Mouse (Mus musculus): Measurements from ENCODE around the gene Fars2. TPM values are rescaled to one million over a fixed set of nuclear protein-coding genes. Genes with fewer than 3 reads are reported as not detected.

The Fars2 gene
- polyA plus RNA-seq, 1 experiment from 2014 or later, result 30.5 TPM

DNA sequence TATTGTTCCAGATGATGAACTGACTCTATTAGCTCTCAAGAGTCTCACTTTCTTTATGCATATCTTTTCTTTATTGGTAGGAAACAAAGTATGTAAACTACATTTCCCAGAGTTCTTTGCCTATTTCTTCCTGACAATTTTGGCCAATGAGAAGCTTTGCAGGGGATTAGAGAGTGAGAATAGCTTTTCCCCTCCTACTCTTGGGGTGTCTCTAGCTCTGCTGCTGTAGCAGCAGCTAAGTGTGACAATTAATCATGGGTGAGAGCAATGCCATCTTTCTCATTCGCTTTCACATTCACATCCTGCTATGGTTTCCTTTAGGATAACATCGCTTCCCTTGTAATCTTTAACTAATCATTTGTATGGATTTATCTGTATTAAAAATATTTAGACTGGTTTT is 599.5 kb downstream of the Fars2 start:
- Histone ChIP-seq H3K4me2 (no peak overlapping the region), H3K27me3 (ENCODE audit: control insufficient read depth, insufficient read depth, low read length) (peaks cover 5% of the 10 kb centered on the region), H3K9ac (ENCODE audit: low read length) (no peak overlapping the region), H3K9me3 (ENCODE audit: control insufficient read depth, low read length) (no peaks in the 10 kb centered on the region), H3K4me3 (ENCODE audit: low read depth, low read length) (no peak overlapping the region), H3K27ac (ENCODE audit: low read depth, low read length) (no peak overlapping the region), H3K36me3 (ENCODE audit: control insufficient read depth, insufficient read depth, low read length) (no peaks in the 10 kb centered on the region), H3K4me1 (ENCODE audit: control insufficient read depth, insufficient read depth, low read length) (no peaks in the 10 kb centered on the region)
- peak; percentile 59; the same call in 1 of the 2 replicates for ATAC-seq (ENCODE audit: low FRiP score)
- no peak for DNase-seq (ENCODE audit: low spot score, missing footprints)
- WGBS, result 56% methylated on average over 2 of the region's 2 CpGs

DNA sequence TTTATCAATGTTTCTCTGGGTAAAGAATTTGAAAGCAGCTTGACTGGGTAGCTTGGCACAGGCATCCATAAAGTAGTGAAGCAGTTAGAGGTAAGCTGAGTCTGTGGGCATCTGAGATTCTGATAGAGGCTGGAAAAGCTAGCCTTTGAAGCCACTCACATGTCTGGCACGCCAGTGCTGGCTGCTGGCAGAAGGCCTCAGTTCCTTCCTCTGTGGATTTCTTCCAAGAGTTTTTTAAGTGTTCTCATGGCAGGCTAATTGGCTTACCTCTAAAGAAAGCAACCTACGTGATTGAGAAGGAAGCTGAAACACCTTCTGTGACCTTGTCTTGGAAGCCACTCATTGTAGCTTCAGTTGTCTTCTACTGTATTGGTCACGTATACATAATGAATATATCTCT is 600.2 kb downstream of the Fars2 start:
- ATAC-seq (ENCODE audit: low FRiP score), result no peak
- H3K36me3 ChIP-seq (ENCODE audit: control insufficient read depth, insufficient read depth, low read length), result no peaks in the 10 kb centered on the region
- H3K4me3 ChIP-seq (ENCODE audit: low read depth, low read length), result no peak overlapping the region
- no peak overlapping the region for H3K9ac ChIP-seq (ENCODE audit: low read length)
- DNase-seq (ENCODE audit: low spot score, missing footprints), result no peak
- no peaks in the 10 kb centered on the region for H3K4me1 ChIP-seq (ENCODE audit: control insufficient read depth, insufficient read depth, low read length)
- 75% methylated on average over 3 of the region's 3 CpGs for WGBS
- no peak overlapping the region for H3K27ac ChIP-seq (ENCODE audit: low read depth, low read length)
- H3K27me3 ChIP-seq (ENCODE audit: control insufficient read depth, insufficient read depth, low read length), result peaks cover 12% of the 10 kb centered on the region
- H3K9me3 ChIP-seq (ENCODE audit: control insufficient read depth, low read length), result no peaks in the 10 kb centered on the region
- H3K4me2 ChIP-seq, result no peak overlapping the region

DNA sequence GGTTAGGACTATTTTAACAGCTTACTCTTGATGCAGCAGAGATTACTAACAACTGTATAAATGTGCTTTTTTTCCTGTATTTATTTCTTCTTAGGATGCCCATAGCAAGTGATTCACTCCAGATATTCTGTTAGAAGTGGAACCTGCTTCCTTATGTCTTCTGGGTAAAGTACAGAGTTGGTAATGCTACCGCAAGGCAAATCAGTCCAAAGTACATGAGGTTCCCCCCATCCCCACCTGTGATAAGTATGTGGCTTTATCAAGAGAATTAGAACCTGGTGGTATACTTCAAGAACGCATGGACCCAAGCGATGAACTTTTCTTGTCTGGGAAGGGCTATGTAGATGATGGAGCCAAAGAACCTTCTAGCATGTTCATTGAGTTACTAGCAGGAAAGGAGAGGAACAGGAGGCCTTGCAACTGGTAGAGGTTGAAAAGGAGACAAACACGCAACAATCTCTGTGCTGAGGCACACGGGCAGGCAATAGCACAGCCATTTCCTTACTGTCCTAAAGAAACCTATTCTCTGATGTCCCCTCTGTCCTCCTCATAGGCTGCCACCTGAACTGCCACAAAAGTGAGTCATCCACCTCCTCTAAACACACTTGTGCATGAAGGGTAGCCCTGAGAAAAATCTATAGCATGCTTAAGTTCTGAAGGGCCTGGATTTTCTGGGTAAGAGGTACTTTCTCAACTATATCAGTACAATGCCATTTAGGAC is 603.2 kb downstream of the Fars2 start:
- no peaks in the 10 kb centered on the region for H3K9me3 ChIP-seq (ENCODE audit: control insufficient read depth, low read length)
- H3K36me3 ChIP-seq (ENCODE audit: control insufficient read depth, insufficient read depth, low read length), result no peaks in the 10 kb centered on the region
- H3K4me2 ChIP-seq, result no peak overlapping the region
- H3K27ac ChIP-seq (ENCODE audit: low read depth, low read length), result no peak overlapping the region
- ATAC-seq (ENCODE audit: low FRiP score) (no peak), DNase-seq (ENCODE audit: low spot score, missing footprints) (no peak)
- peaks cover 11% of the 10 kb centered on the region for H3K4me1 ChIP-seq (ENCODE audit: control insufficient read depth, insufficient read depth, low read length)
- 93% methylated on average over 5 of the region's 5 CpGs for WGBS
- H3K4me3 ChIP-seq (ENCODE audit: low read depth, low read length), result no peak overlapping the region
- no peak overlapping the region for H3K9ac ChIP-seq (ENCODE audit: low read length)
- peaks cover 43% of the 10 kb centered on the region for H3K27me3 ChIP-seq (ENCODE audit: control insufficient read depth, insufficient read depth, low read length)

DNA sequence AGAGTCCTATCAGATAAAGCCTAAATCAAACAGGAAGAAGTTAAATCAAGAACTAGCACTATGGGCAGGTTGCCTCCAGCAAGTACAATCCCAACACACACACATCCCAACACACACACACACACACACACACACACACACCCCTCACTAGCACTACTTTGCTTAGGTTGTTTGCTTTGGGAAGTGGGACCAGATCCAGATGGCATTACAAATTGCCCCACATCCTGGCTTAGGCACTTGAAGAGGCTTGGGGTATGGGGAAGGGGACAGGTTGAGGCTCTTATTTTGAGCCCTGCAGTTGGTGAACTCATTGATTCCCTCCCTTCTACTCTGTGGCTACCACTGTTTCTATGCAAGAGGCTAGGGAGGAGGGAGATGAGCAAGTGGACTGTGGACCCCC is 605.1 kb downstream of the Fars2 start:
- no peak overlapping the region for H3K4me3 ChIP-seq (ENCODE audit: low read depth, low read length)
- no peak for ATAC-seq (ENCODE audit: low FRiP score)

DNA sequence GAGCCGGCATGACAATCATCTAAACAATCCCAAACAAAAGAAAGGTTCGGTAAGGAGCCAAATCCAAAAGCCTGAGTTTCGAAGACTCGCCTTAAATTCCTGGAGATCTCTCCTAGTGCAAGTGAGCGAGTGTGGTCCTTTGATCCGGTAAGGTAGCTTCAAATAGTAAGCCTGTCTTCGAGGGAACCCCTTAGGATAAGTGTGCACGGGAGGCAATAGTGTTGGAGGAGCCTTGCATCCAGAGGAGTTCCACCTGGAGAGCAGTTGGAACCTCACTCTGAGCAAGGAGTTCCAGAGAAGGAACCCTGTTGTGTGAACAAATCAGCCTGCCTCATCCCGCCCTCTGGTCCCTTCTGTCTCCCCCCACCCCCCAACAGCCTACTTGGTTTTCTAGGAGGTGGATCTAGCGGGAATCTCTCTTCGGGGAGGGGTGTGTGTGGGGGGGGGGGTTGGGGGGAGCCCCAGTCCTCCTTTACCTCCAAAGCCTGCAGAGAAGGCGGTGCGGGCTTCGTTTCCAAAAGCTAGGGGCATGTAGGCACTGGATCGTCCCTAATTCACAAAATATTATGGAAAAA is 606.6 kb downstream of the Fars2 start:
- H3K4me3 ChIP-seq (ENCODE audit: low read depth, low read length), result no peak overlapping the region

More for the DNA sequence above, 605.1 kb downstream of the Fars2 start:
- H3K27ac ChIP-seq (ENCODE audit: low read depth, low read length), result no peak overlapping the region
- DNase-seq (ENCODE audit: low spot score, missing footprints), result peak; percentile 85
- no peaks in the 10 kb centered on the region for H3K36me3 ChIP-seq (ENCODE audit: control insufficient read depth, insufficient read depth, low read length)
- no peak overlapping the region for H3K4me2 ChIP-seq
- H3K27me3 ChIP-seq (ENCODE audit: control insufficient read depth, insufficient read depth, low read length), result peaks cover 56% of the 10 kb centered on the region
- no peak overlapping the region for H3K9ac ChIP-seq (ENCODE audit: low read length)
- no peaks in the 10 kb centered on the region for H3K9me3 ChIP-seq (ENCODE audit: control insufficient read depth, low read length)
- H3K4me1 ChIP-seq (ENCODE audit: control insufficient read depth, insufficient read depth, low read length), result peaks cover 11% of the 10 kb centered on the region

DNA sequence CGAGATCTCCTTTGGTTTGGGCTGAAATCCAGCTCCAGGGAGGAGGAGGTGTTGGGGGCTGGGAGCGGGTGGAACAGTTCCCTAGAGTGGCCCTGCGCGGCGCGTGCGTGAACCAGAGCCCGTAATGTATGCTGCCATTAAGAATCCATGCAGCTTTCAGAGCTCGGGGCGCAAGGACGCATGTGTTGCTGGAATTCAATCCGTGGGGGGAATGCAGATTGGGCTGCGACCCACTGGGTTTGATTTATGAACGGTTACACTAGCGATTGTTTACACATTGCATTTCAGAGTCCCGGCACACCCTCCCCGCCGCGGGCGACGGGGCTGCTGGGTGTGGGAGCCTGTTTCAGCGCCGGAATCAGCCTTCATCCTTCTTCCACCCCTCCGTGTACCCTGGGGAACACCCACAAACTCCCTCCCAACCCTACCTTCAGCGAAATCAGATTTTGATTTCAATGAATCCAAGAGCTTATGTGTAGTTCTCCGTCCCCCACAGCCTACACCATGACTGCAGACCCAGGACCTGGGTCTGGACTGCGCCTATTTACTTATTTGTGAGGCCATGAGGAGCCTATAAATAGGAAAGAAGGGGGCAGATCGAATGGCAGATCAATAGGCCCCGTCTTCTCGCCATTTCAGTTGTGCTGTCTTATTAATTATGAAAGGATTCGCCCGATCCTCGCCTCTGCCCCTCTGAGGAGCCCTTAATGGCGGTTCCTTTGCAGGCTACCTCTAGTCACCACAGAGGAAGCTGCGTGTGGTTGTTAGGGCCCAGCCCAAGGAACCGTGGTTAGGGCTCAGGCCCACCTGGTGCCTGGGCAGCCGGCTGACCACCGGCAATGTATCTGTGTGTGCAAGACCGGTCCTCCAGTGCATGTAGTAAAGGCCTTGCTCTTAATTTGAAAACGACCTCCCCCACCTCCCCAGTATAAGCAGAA is 607.6 kb downstream of the Fars2 start:
- Histone ChIP-seq H3K36me3 (ENCODE audit: control insufficient read depth, insufficient read depth, low read length) (no peaks in the 10 kb centered on the region), H3K9me3 (ENCODE audit: control insufficient read depth, low read length) (no peaks in the 10 kb centered on the region), H3K4me2 (peak overlapping the region; percentile 37), H3K4me1 (ENCODE audit: control insufficient read depth, insufficient read depth, low read length) (peaks cover 11% of the 10 kb centered on the region), H3K9ac (ENCODE audit: low read length) (no peak overlapping the region), H3K27me3 (ENCODE audit: control insufficient read depth, insufficient read depth, low read length) (peaks cover 80% of the 10 kb centered on the region), H3K4me3 (ENCODE audit: low read depth, low read length) (peak overlapping the region; percentile 17), H3K27ac (ENCODE audit: low read depth, low read length) (peak overlapping the region; percentile 64)
- WGBS, result under 1% methylated on average over 40 of the region's 40 CpGs
- peak; percentile 75 for ATAC-seq (ENCODE audit: low FRiP score)
- peak; percentile 97 for DNase-seq (ENCODE audit: low spot score, missing footprints)

More for the DNA sequence above, 606.6 kb downstream of the Fars2 start:
- no peaks in the 10 kb centered on the region for H3K36me3 ChIP-seq (ENCODE audit: control insufficient read depth, insufficient read depth, low read length)
- DNase-seq (ENCODE audit: low spot score, missing footprints) (peak; percentile 93), ATAC-seq (ENCODE audit: low FRiP score) (no peak)
- H3K9ac ChIP-seq (ENCODE audit: low read length), result no peak overlapping the region
- 1% methylated on average over 15 of the region's 15 CpGs for WGBS
- H3K9me3 ChIP-seq (ENCODE audit: control insufficient read depth, low read length), result no peaks in the 10 kb centered on the region
- no peak overlapping the region; the same call in 1 of the 2 replicates for H3K4me2 ChIP-seq
- H3K27me3 ChIP-seq (ENCODE audit: control insufficient read depth, insufficient read depth, low read length), result peaks cover 70% of the 10 kb centered on the region
- peaks cover 11% of the 10 kb centered on the region for H3K4me1 ChIP-seq (ENCODE audit: control insufficient read depth, insufficient read depth, low read length)
- H3K27ac ChIP-seq (ENCODE audit: low read depth, low read length), result peak overlapping the region; percentile 49

DNA sequence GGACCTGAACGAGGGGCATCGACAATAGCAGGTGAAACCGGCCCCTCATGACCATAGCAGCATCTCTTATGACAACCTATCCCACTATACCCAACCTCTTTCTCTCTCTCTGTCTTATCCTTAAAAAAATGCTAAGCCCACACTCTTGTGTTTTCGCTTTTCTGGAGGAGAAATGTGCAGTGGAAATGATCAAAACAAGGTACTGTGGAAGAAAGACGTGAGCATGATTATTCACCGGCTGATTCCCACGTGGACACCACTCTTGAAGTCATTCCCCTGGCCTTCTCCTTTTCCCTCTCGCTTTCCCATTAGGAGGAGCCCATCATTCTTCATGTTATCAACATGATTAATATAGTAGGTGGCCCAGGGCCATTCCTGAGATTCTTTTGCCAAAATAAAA is 608.7 kb downstream of the Fars2 start:
- H3K9ac ChIP-seq (ENCODE audit: low read length), result peak overlapping the region; percentile 35
- no peak overlapping the region for H3K4me3 ChIP-seq (ENCODE audit: low read depth, low read length)
- ATAC-seq (ENCODE audit: low FRiP score) (no peak), DNase-seq (ENCODE audit: low spot score, missing footprints) (peak; percentile 92)
- 2% methylated on average over 8 of the region's 8 CpGs for WGBS
- H3K27me3 ChIP-seq (ENCODE audit: control insufficient read depth, insufficient read depth, low read length), result peaks cover 85% of the 10 kb centered on the region
- H3K9me3 ChIP-seq (ENCODE audit: control insufficient read depth, low read length), result no peaks in the 10 kb centered on the region
- peak overlapping the region; percentile 60 for H3K27ac ChIP-seq (ENCODE audit: low read depth, low read length)
- H3K4me2 ChIP-seq, result peak overlapping the region; percentile 45; the same call in 1 of the 2 replicates
- H3K36me3 ChIP-seq (ENCODE audit: control insufficient read depth, insufficient read depth, low read length), result no peaks in the 10 kb centered on the region
- peaks cover 11% of the 10 kb centered on the region for H3K4me1 ChIP-seq (ENCODE audit: control insufficient read depth, insufficient read depth, low read length)

DNA sequence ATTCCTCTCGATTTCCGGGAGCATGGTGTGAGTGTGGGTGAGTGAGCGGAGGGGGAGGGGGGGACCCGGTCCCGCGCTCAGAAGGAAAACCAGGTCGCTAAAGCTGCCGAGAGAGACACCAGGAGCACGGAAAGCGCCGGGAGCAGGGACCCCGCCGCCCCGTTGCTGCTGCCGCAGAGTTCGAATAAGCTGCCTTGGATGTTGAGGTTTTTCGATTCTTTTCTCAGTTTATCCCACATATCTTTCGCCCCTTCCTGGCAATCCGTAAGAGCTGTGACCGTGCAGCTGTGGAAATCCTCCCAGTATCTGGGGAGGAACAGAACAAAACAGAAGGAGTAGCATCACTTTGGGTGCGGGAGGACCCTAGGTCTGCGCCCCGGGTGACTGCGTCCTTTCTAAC is 609.3 kb downstream of the Fars2 start:
- Histone ChIP-seq H3K36me3 (ENCODE audit: control insufficient read depth, insufficient read depth, low read length) (no peaks in the 10 kb centered on the region), H3K4me2 (peak overlapping the region; percentile 45), H3K9ac (ENCODE audit: low read length) (peak overlapping the region; percentile 54), H3K27ac (ENCODE audit: low read depth, low read length) (peak overlapping the region; percentile 74), H3K9me3 (ENCODE audit: control insufficient read depth, low read length) (no peaks in the 10 kb centered on the region), H3K27me3 (ENCODE audit: control insufficient read depth, insufficient read depth, low read length) (peaks cover 92% of the 10 kb centered on the region), H3K4me1 (ENCODE audit: control insufficient read depth, insufficient read depth, low read length) (peaks cover 11% of the 10 kb centered on the region), H3K4me3 (ENCODE audit: low read depth, low read length) (peak overlapping the region; percentile 33)
- DNase-seq (ENCODE audit: low spot score, missing footprints) (peak; percentile 97), ATAC-seq (ENCODE audit: low FRiP score) (no peak)
- WGBS, result under 1% methylated on average over 24 of the region's 24 CpGs

Data from midbrain, embryonic 11.5 days (tissue).